Mouse (Mus musculus) monocyte, adult 5-6 weeks (primary cell): ENCODE results near the gene Orai2. TPM values are rescaled to one million over a fixed set of nuclear protein-coding genes. Genes with fewer than 3 reads are reported as not detected.
"Not testable (repeated sequence)": the region's sequence is repeated elsewhere in the genome, so short reads cannot be mapped to it uniquely, and the experiment has no call there.

ENCODE experiments used
- ATAC-seq: fragments of 153-309, 156-312 bp; replicated peaks from 2 replicates; pipeline ENCODE4 v1.8.0; 2017; ENCODE audit warnings: mild to moderate bottlenecking; ENCODE audit not compliant: low TSS enrichment, insufficient number of reproducible peaks, severe bottlenecking, poor library complexity, low FRiP score
- total RNA-seq: library from RNA; stranded (forward); fragments of 200-1000, 200-491, 200-594 nt; gene quantifications from 3 replicates; pipeline ENCODE4 v1.2.3, GENCODE M21; 2017

Orai2 gene
- total RNA-seq, 1 experiment from 2014 or later, result 49.2 TPM

- ATAC-seq, result no peak
Measured at GRCm38 (mm10) chr5:136143161-136143755, 27.3 kb downstream of the Orai2 start.

GRCm38 (mm10) chr5:136142746-136143145 lies 27.8 kb downstream of the Orai2 start:
- ATAC-seq, result no peak

- ATAC-seq, result peak; percentile 58
Measured at GRCm38 (mm10) chr5:136140057-136140482, 30.4 kb downstream of the Orai2 start.

GRCm38 (mm10) chr5:136139393-136139792 lies 31.1 kb downstream of the Orai2 start:
- 0 out of 2 replicates have a peak, but pooled peaks have one; percentile 7 for ATAC-seq

- no peak for ATAC-seq
Measured at GRCm38 (mm10) chr5:136137658-136138274, 32.7 kb downstream of the Orai2 start.

- no peak for ATAC-seq
Measured at GRCm38 (mm10) chr5:136136292-136136990, 34.1 kb downstream of the Orai2 start.

GRCm38 (mm10) chr5:136135571-136136291 lies 34.8 kb downstream of the Orai2 start, which contains the start of the genes Lrwd1 and Alkbh4:
Lrwd1 (minus strand) TSS chr5:136136074.
Alkbh4 (plus strand) TSS chr5:136136146.
- ATAC-seq, result peak; percentile 88

- ATAC-seq, result no peak
Measured at GRCm38 (mm10) chr5:136122165-136122564, 48.3 kb downstream of the Orai2 start.

GRCm38 (mm10) chr5:136116784-136117112 lies 53.8 kb downstream of the Orai2 start:
- ATAC-seq, result no peak

GRCm38 (mm10) chr5:136115891-136116783 lies 54.4 kb downstream of the Orai2 start, which contains the start of gene Polr2j:
Polr2j (plus strand) TSS chr5:136116631.
- peak; percentile 97 for ATAC-seq

- not testable (repeated sequence) for ATAC-seq
Measured at GRCm38 (mm10) chr5:136113546-136113945, 57.0 kb downstream of the Orai2 start.

- no peak for ATAC-seq
Measured at GRCm38 (mm10) chr5:136109042-136109441, 61.5 kb downstream of the Orai2 start.

GRCm38 (mm10) chr5:136108486-136108885 lies 62.0 kb downstream of the Orai2 start:
- no peak for ATAC-seq

- ATAC-seq, result no peak
Measured at GRCm38 (mm10) chr5:136104511-136104910, 66.0 kb downstream of the Orai2 start.

- peak; percentile 75 for ATAC-seq
Measured at GRCm38 (mm10) chr5:136102099-136102820, 68.3 kb downstream of the Orai2 start.

GRCm38 (mm10) chr5:136098536-136098935 lies 72.0 kb downstream of the Orai2 start:
- no peak for ATAC-seq
